Mouse (Mus musculus): ENCODE measurements around the gene Hapln2. TPM values are rescaled to one million over a fixed set of nuclear protein-coding genes. Genes with fewer than 3 reads are reported as not detected.

The Hapln2 gene
- polyA plus RNA-seq, 1 experiment: 0.68 TPM

DNA sequence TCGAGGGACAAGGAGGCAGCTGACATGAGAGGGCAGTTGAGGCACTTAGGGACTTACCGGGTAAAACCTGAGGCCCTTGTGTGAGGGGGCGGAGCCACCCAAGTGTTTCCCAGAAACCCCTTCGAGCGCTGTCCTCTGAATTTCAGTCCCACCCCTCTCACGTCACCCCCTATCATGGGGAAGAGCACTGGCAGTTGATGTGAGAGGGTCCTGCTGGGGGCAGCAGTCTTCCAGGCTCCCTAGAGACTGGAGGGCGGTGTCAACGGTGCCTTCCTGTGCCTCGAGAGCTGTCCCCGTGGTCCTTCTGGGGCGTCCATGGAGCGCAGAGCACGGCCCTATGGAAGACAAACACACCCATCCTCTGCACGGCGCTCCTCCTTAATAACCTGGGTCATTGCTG, 39.8 kb downstream of the Hapln2 start:
- TF ChIP-seq POLR2A (IDR thresholded peaks at IDR 0.05; ENCODE audit: borderline replicate concordance, extremely low read depth, insufficient read depth, insufficient read length, poor library complexity, severe bottlenecking): peak; percentile 68; the same call in 1 of the 2 replicates
- no peak for TF ChIP-seq CTCF (IDR thresholded peaks at IDR 0.05; ENCODE audit: borderline replicate concordance, extremely low read depth, insufficient read depth, insufficient read length)
- peak; percentile 96 for DNase-seq (ENCODE audit: low read depth)

DNA sequence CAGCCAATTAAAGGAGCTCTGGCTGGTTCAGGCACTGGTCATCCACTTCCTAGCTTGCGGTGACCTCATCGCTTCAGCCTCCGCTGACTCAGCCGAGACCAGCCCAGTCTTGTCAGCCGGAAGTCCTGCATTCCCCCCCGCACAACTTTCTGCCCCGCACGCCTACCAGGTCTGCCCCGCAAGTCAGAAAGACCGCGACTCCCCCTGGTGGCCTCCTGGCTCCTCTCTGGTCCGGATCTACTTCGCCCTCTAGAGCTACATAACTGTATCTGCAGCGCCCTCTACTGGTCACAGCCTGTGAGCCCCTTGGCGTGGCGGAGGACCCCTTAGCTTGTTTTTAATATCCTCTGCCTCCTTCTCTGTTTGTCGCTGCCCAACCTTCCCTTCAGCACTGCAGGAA, 40.5 kb downstream of the Hapln2 start:
- peak; percentile 98 for DNase-seq (ENCODE audit: low read depth)
- peak; percentile 98 for TF ChIP-seq CTCF (IDR thresholded peaks at IDR 0.05; ENCODE audit: borderline replicate concordance, extremely low read depth, insufficient read depth, insufficient read length)
- TF ChIP-seq POLR2A (IDR thresholded peaks at IDR 0.05; ENCODE audit: borderline replicate concordance, extremely low read depth, insufficient read depth, insufficient read length, poor library complexity, severe bottlenecking): no peak

DNA sequence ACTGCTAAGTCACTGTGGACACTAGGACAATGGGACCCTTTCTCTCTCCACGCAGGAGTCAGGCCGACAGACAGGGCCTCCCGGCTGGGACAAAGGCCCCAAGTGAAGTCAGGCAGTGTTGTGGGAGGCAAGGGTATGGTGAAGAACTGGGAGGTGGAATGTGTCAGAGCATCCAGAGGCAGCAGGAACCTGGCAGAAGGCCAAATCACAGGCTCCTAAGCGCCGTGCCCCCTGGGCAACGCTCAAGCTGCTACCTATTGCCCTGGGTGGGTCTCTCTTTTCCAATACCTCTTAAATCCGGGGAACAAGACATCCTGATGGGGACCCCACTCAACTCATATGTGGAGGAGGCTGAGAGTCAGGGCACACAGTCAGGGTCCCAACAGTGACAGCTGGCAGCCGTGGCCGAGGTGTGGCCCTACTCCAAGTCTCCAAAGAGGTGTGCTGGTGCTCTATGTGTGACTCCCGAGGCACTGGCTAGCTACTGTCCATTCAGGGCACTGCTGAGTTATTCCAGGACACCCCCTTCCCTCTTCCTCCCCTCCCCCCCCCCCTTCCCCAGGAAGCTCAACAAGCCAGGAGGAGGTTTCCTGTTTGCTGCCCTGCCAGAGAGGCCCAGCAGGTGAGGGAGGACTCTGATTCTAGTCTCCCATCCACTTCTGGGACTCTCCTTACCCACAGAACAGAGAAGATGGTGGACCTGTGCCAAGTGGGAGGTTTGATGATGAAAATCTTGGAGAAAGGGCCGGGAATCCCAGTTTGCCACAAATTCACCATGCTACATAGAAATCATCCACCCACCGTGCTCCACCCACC, 41.7 kb downstream of the Hapln2 start:
- TF ChIP-seq POLR2A (IDR thresholded peaks at IDR 0.05; ENCODE audit: borderline replicate concordance, extremely low read depth, insufficient read depth, insufficient read length, poor library complexity, severe bottlenecking) (no peak), CTCF (IDR thresholded peaks at IDR 0.05; ENCODE audit: borderline replicate concordance, extremely low read depth, insufficient read depth, insufficient read length) (no peak)
- peak; percentile 74 for DNase-seq (ENCODE audit: low read depth)

DNA sequence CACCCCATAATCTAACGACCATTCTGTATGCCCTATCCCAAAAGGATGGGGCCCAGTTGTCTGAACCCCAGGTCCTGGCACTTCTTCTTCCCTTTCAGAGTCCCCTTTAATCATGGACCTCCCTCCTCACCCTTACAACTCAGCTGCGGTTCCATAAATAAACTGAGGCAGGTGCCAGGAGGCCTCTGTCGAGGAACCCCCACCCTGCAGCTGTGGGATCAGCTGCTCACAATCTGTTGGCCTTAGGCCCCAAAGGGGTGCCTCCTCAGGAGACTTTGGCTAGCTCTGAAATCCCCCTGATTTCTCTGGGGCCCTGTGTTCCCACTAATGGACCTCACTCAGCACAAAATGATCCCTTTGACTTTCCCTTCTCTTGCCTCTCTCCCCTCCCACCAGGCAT, 43.3 kb downstream of the Hapln2 start:
- DNase-seq (ENCODE audit: low read depth): no peak
- no peak for TF ChIP-seq CTCF (IDR thresholded peaks at IDR 0.05; ENCODE audit: borderline replicate concordance, extremely low read depth, insufficient read depth, insufficient read length)
- TF ChIP-seq POLR2A (IDR thresholded peaks at IDR 0.05; ENCODE audit: borderline replicate concordance, extremely low read depth, insufficient read depth, insufficient read length, poor library complexity, severe bottlenecking): no peak

DNA sequence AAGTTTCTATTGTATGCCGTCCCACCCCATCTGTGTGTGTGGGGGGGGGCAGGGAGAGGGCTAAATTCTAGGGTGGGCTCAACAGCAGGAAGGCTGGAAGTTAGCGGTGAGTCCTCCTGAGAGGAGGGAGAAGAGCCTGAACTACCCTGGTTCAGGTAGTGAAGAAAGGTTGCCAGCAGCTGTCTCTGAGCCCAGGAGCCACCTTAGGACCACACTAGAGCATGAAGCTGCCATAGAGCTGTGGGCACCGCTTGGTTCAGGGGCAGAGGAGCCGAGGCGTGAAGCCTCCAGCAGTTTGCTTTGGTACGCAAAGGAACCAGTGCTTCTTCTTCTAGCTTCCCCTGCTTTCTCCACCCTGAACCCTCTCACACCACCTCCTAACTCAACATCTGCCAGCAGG, 43.8 kb downstream of the Hapln2 start:
- no peak for DNase-seq (ENCODE audit: low read depth)
- no peak for TF ChIP-seq CTCF (IDR thresholded peaks at IDR 0.05; ENCODE audit: borderline replicate concordance, extremely low read depth, insufficient read depth, insufficient read length)

DNA sequence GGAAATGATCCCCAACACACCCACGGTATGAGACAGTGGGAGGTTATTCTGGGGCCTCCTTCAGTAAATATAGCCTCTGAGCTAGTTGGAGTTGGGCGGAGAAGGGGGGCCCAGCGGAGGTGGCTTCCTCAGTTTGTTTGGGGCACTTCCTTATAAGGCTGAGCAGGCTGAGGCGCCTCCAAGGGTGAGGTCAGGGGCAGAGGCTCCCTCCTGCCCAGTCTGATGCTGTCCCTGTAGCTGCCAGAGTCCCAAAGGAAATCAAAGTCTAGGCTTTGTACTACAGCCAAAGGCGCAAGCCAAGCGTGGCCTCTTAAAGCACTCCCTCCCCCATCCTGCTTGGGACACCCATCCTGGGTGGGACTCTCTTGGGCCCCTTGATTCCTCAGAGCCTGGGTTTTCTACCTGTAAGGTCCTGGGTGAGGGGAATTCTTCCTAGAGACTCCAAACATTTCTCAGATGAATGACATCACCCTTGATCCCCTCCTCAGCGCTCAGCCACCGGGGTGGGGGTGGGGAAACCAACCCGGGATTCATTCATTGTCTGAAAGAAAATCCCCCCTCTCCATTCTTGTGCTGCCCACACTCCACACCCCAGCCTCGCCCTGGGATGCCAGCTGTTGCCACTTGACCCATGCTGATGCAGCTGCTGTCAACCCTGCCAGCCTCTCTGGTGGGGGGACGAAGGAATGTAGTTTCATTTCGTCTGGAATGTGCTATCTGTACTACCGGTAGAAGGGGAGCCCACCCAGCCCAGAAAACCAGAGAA, 44.4 kb downstream of the Hapln2 start:
- DNase-seq (ENCODE audit: low read depth): peak; percentile 74
- TF ChIP-seq POLR2A (IDR thresholded peaks at IDR 0.05; ENCODE audit: borderline replicate concordance, extremely low read depth, insufficient read depth, insufficient read length, poor library complexity, severe bottlenecking): no peak
- no peak for TF ChIP-seq CTCF (IDR thresholded peaks at IDR 0.05; ENCODE audit: borderline replicate concordance, extremely low read depth, insufficient read depth, insufficient read length)

DNA sequence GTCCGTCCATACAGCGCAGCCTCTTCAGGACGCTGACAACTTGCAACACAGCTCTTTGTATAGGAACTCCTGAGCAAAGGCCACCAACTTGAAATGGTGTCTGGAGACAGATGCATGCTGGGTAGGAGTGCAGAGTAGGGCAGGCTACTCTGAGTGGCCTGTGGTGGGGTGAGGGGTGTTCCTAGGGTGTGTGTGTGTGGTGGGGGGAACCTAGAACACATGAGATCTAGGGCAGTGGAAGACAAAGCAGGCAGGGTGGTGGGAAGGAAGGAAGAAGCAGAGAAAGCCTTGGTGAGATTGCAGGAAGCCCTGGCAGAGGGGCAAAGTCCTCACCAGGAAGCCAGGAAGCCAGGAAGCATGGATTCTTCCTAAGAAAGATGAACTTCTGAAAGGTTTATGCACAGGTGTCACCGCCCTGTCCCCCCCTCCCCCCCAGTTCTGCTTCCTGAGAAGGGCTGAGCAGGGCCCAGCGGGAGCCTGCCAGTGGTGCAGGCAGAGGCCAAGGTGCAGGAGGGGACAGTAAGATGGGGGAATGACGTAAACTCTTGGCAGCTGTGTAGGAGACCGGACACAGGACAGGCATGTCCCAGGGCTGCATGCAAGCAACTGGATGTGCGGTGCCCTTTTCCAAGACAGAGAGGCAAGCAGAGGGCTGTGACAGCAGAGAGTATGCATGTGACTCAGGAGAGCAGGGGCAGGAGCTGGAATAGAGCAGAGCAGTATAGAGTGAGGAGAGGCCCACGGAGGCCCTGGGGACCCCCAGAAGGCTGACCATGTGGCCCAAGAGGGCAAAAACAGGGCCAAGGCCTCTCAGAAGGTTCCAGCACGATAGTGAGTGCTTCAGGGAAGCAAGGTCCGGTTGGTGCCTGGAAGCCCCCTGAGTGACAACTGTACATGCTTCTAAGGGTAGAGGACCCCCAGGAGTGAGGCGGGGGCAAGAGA, 45.2 kb downstream of the Hapln2 start:
- TF ChIP-seq CTCF (IDR thresholded peaks at IDR 0.05; ENCODE audit: borderline replicate concordance, extremely low read depth, insufficient read depth, insufficient read length): no peak
- TF ChIP-seq POLR2A (IDR thresholded peaks at IDR 0.05; ENCODE audit: borderline replicate concordance, extremely low read depth, insufficient read depth, insufficient read length, poor library complexity, severe bottlenecking): no peak
- DNase-seq (ENCODE audit: low read depth): peak; percentile 56

DNA sequence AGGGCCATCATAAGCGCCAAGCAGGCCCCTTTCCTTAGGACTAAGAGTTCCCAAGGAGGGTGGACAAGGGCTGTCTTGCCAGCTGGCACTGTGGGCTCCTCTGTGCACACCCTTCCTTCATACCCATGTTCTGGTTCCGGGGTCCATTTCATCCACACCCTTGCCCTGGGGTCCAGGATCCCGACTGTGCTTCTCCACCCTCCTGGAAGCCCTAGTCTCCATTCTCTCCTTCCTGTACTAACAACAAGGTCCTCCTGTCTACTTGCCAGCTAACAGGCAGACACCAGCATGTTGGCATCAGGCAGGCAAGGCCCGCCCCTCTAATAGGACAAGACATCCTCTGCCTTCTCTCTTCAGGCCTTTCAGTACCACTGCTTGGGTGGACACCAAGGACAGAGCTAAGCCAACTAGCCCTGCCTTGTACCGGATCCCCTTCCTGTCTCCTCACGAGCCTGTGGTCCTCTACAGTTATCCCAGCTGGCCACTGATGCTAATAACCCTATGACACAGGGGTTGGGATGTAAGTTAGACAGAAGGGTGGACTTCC, 46.1 kb downstream of the Hapln2 start:
- no peak for DNase-seq (ENCODE audit: low read depth)

DNA sequence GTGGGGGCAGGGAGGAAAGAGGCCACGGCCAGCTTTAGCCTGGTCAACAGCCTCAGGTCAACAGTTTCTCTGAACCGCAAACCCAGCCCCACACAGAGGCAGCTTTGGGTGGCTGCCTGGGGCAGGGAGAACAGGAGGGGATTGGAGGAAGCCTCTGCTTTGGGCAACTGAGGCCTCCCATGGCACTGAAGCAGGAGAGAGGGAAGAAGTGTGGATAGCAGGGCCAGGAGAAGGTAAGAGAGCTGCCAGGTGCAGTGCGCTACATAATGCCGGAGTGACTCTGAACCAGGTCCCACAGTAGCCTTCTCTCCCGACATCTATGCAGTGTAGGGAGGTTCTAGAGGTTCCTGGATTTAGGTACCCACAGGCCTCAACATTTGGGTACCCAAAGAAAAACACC, 46.7 kb downstream of the Hapln2 start:
- no peak for DNase-seq (ENCODE audit: low read depth)

More for the DNA sequence above, 46.1 kb downstream of the Hapln2 start:
- no peak for TF ChIP-seq CTCF (IDR thresholded peaks at IDR 0.05; ENCODE audit: borderline replicate concordance, extremely low read depth, insufficient read depth, insufficient read length)
- no peak for TF ChIP-seq POLR2A (IDR thresholded peaks at IDR 0.05; ENCODE audit: borderline replicate concordance, extremely low read depth, insufficient read depth, insufficient read length, poor library complexity, severe bottlenecking)

DNA sequence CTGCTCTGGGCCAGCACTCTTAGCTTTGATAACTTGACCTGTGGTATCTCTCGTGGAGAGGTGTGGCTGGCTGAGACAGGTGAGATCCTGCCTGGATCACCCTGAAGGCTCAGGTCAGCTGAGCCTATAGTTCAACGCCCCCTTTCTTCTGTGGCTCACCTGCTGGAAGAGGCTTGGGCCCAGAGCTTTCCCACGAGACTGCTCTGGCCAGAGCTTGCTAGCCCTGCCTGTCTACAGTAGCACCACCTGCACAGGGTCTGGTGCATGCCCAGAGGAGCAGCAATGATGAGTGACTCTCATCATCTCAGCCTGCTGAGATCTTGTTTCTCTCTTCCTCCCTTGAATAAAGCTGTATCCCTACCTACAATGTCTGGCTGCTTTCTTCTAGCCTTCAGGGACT, 47.3 kb downstream of the Hapln2 start:
- DNase-seq (ENCODE audit: low read depth): no peak
- TF ChIP-seq CTCF (IDR thresholded peaks at IDR 0.05; ENCODE audit: borderline replicate concordance, extremely low read depth, insufficient read depth, insufficient read length): no peak
- TF ChIP-seq POLR2A (IDR thresholded peaks at IDR 0.05; ENCODE audit: borderline replicate concordance, extremely low read depth, insufficient read depth, insufficient read length, poor library complexity, severe bottlenecking): no peak

More for the DNA sequence above, 46.7 kb downstream of the Hapln2 start:
- TF ChIP-seq CTCF (IDR thresholded peaks at IDR 0.05; ENCODE audit: borderline replicate concordance, extremely low read depth, insufficient read depth, insufficient read length) (no peak), POLR2A (IDR thresholded peaks at IDR 0.05; ENCODE audit: borderline replicate concordance, extremely low read depth, insufficient read depth, insufficient read length, poor library complexity, severe bottlenecking) (no peak)

Measured in brain, embryonic 14.5 days (tissue).